Mouse (Mus musculus) limb, embryonic 10.5 days (tissue): ENCODE measurements around the gene Creb5. TPM values are rescaled to one million over a fixed set of nuclear protein-coding genes. Genes with fewer than 3 reads are reported as not detected.
A peak's percentile ranks its signal among the peaks of the same experiment; 100 is the strongest.

Source experiments
- DNase-seq: peaks from one replicate; pipeline ENCODE4 v3.0.0-alpha.2; 2017; ENCODE audit warnings: low spot score
- H3K27ac ChIP-seq: fragments of 300-500 bp; sonication (generic); 2 replicates; pipeline ENCODE4 v1.5.1; 2016; ENCODE audit warnings: mild to moderate bottlenecking
- H3K27me3 ChIP-seq: fragments of 300-500 bp; sonication (generic); 2 replicates; pipeline ENCODE4 v1.6.1; 2016; ENCODE audit warnings: low read depth, mild to moderate bottlenecking; ENCODE audit not compliant: poor library complexity, severe bottlenecking
- H3K36me3 ChIP-seq: fragments of 300-500 bp; sonication (generic); 2 replicates; pipeline ENCODE4 v1.6.1; 2016; ENCODE audit warnings: mild to moderate bottlenecking, moderate library complexity
- H3K4me1 ChIP-seq: fragments of 300-500 bp; sonication (generic); 2 replicates; pipeline ENCODE4 v1.6.1; 2016
- H3K4me3 ChIP-seq: fragments of 300-500 bp; sonication (generic); 2 replicates; pipeline ENCODE4 v1.5.1; 2016; ENCODE audit warnings: mild to moderate bottlenecking, moderate library complexity
- H3K9me3 ChIP-seq: fragments of 300-500 bp; sonication (generic); replicated peaks from 2 replicates; pipeline ENCODE4 v1.6.1; 2016; ENCODE audit warnings: mild to moderate bottlenecking
- WGBS: fragments of 180-500 bp; shearing (Covaris S2); methylation state at CpG from one replicate; pipeline ENCODE4 v1.1.7; 2016; 5-methylcytosine and 5-hydroxymethylcytosine counted together
- polyA plus RNA-seq: library from polyadenylated mRNA; unstranded; fragments of >200 nt; fragmentation: Nextera tagmentation; extraction: Ambion mirVana; gene quantifications from 2 replicates; pipeline ENCODE4 v1.2.1, GENCODE M21; 2016

Gene Creb5
- polyA plus RNA-seq, 1 experiment from 2014 or later: 12.1 TPM

GRCm38 (mm10) chr6:53514862-53515261 is 227.8 kb downstream of the Creb5 start:
- 53% methylated on average over 1 of the region's 1 CpGs for WGBS

DNA sequence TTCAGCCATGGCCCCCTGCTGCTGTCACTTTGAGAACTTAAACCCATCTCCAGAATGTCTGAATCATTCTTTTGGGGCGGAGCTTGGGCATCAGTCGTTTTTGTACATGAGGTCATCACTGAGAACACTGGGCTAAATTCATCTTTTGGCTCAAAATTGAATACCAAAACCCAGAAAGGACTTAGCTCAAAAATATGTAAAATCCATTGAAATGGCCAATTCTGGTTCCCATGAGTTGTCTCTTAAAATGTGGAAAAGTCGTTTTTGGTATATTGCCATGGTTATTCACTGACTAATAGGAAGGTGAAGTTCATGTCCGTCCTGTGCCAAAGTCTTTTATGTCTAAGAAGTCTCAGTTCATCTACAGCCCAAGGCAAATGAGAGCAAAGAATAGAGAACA is 228.5 kb downstream of the Creb5 start:
- Histone ChIP-seq H3K36me3 (no peaks in the 10 kb centered on the region), H3K9me3 (no peaks in the 10 kb centered on the region), H3K4me1 (no peaks in the 10 kb centered on the region), H3K4me3 (no peak overlapping the region), H3K27ac (no peak overlapping the region), H3K27me3 (no peaks in the 10 kb centered on the region)
- WGBS: 87% methylated on average over 4 of the region's 4 CpGs
- DNase-seq: no peak

More at GRCm38 (mm10) chr6:53514862-53515261, 227.8 kb downstream of the Creb5 start:
- H3K4me1 ChIP-seq: no peaks in the 10 kb centered on the region
- H3K27ac ChIP-seq: no peak overlapping the region
- no peak for DNase-seq
- H3K27me3 ChIP-seq: no peaks in the 10 kb centered on the region
- H3K4me3 ChIP-seq: no peak overlapping the region
- H3K9me3 ChIP-seq: no peaks in the 10 kb centered on the region
- no peaks in the 10 kb centered on the region for H3K36me3 ChIP-seq

- H3K4me3 ChIP-seq: no peak overlapping the region
- H3K9me3 ChIP-seq: no peaks in the 10 kb centered on the region
- WGBS: 76% methylated on average over 5 of the region's 5 CpGs
- H3K27ac ChIP-seq: no peak overlapping the region
- no peaks in the 10 kb centered on the region for H3K27me3 ChIP-seq
- no peak for DNase-seq
- no peaks in the 10 kb centered on the region for H3K36me3 ChIP-seq
- no peaks in the 10 kb centered on the region for H3K4me1 ChIP-seq
Observed at GRCm38 (mm10) chr6:53517371-53517945, 230.4 kb downstream of the Creb5 start.

DNA sequence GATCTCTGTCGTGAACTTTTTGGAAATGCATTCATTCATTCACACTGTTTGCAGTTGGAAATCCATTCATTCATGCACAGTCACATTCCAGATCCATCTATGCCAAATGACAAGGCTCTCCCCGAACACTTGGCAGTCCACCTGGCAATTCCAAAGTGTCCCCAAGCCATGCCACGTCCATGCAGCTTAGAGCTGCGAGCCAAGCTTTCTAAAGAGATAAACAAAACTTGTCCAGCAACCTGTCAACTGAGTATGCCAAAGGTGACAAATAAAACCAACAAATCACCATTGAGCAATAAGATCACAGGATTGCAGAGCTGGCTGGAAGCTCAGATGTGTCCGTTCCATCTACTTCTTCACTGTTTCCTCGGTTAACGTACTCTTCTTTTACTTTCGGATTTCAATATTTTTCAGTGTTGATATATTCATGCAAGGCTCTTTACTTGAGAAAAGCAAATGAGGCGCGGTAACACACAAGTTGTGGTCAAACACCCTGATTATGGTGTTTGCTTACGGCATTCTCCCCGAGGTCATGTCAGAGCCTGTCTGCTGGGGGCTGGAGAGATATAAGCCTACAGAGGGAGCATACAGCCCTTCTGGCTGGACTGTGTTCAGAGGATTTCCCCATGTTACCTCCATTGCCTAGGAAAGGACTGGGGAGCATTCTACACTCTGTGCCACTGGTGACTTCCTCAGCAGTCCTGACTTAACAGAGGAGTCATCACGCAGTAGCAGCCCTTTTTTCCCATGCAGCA is 236.8 kb downstream of the Creb5 start:
- H3K27me3 ChIP-seq: no peaks in the 10 kb centered on the region
- 91% methylated on average over 13 of the region's 13 CpGs for WGBS
- no peak overlapping the region for H3K4me3 ChIP-seq
- no peaks in the 10 kb centered on the region for H3K9me3 ChIP-seq
- no peaks in the 10 kb centered on the region for H3K4me1 ChIP-seq
- no peak for DNase-seq
- H3K27ac ChIP-seq: no peak overlapping the region
- no peaks in the 10 kb centered on the region for H3K36me3 ChIP-seq

DNA sequence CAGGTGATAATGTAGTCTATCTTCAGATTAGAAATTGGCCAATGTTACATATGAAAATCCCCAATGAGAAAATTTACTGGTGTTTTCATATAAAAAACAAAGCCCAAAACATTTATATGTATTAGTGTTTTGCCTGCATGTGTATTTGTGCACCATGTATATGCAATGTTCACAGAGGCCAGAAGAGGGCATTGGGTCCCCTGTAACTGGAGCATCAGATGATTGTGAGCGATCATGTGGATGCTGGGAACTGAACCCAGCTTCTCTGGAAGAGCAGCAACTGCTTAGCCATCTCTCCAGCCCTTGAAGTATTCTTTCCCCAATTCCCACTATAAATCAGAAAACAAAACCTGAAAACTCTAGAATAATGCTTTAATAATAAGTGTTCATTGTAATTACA is 239.4 kb downstream of the Creb5 start:
- 82% methylated on average over 1 of the region's 1 CpGs for WGBS
- no peak overlapping the region for H3K4me3 ChIP-seq
- no peaks in the 10 kb centered on the region for H3K36me3 ChIP-seq
- no peaks in the 10 kb centered on the region for H3K27me3 ChIP-seq
- no peaks in the 10 kb centered on the region for H3K9me3 ChIP-seq
- DNase-seq: no peak
- no peak overlapping the region for H3K27ac ChIP-seq
- no peaks in the 10 kb centered on the region; the same call in 1 of the 2 replicates for H3K4me1 ChIP-seq

DNA sequence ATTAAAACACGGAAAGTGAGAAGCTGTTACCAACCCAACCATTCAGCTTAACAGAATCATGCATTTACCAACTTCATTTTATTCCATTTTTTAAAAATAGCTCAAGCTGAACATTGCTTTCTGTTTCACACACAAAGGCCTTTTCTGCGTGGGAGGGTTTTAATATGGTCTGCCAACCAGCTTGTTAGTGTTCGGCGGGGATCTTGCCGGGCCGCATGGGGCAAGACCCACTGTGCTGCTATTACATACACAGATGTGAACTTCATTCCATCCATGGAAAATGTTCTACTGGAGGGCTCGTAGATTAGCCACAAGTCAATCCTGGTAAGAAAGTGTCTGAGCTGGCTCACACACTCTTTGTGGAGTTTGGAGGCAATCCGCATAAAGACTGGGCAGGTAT is 243.7 kb downstream of the Creb5 start:
- no peak for DNase-seq
- Histone ChIP-seq H3K27me3 (no peaks in the 10 kb centered on the region), H3K4me3 (no peak overlapping the region), H3K27ac (no peak overlapping the region), H3K4me1 (no peaks in the 10 kb centered on the region; the same call in 1 of the 2 replicates), H3K9me3 (no peaks in the 10 kb centered on the region), H3K36me3 (no peaks in the 10 kb centered on the region)
- WGBS: 94% methylated on average over 8 of the region's 8 CpGs

GRCm38 (mm10) chr6:53531461-53531860 is 244.4 kb downstream of the Creb5 start:
- no peaks in the 10 kb centered on the region for H3K36me3 ChIP-seq
- H3K4me3 ChIP-seq: no peak overlapping the region
- no peaks in the 10 kb centered on the region; the same call in 1 of the 2 replicates for H3K4me1 ChIP-seq
- no peak overlapping the region for H3K27ac ChIP-seq
- no peaks in the 10 kb centered on the region for H3K9me3 ChIP-seq
- no peaks in the 10 kb centered on the region for H3K27me3 ChIP-seq
- 90% methylated on average over 4 of the region's 4 CpGs for WGBS
- no peak for DNase-seq

DNA sequence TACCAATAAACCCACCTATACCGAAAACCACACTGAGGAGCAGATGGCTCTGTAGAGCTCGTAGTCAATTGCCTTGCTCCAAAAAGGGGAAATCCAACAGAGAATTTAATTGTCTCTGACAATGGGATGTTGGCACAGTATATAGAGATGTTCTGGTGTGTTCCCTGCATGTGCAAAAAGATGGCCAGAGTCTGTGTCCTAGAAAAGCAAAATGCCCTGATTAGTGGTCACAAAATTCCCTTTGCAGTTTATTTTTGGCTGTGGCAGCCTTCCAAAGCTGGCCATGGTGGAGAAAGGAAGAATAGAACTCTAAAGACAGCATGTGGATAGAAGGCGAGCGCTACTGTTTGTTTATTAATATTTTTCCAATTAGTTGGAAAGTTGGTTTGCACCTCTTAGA is 250.5 kb downstream of the Creb5 start:
- Histone ChIP-seq H3K4me1 (no peaks in the 10 kb centered on the region), H3K27me3 (no peaks in the 10 kb centered on the region), H3K9me3 (no peaks in the 10 kb centered on the region), H3K27ac (no peak overlapping the region), H3K36me3 (no peaks in the 10 kb centered on the region), H3K4me3 (no peak overlapping the region)
- WGBS: 94% methylated on average over 4 of the region's 4 CpGs
- DNase-seq: no peak

- no peaks in the 10 kb centered on the region for H3K36me3 ChIP-seq
- no peak for DNase-seq
- H3K9me3 ChIP-seq: no peaks in the 10 kb centered on the region
- H3K27me3 ChIP-seq: no peaks in the 10 kb centered on the region
- peaks cover 12% of the 10 kb centered on the region for H3K4me1 ChIP-seq
- H3K4me3 ChIP-seq: no peak overlapping the region
- no peak overlapping the region for H3K27ac ChIP-seq
- 94% methylated on average over 5 of the region's 5 CpGs for WGBS
Observed at GRCm38 (mm10) chr6:53541798-53542197, 254.7 kb downstream of the Creb5 start.

GRCm38 (mm10) chr6:53545483-53545900 is 258.4 kb downstream of the Creb5 start:
- Histone ChIP-seq H3K27ac (peak overlapping the region; percentile 74), H3K36me3 (no peaks in the 10 kb centered on the region), H3K4me3 (no peak overlapping the region), H3K9me3 (no peaks in the 10 kb centered on the region), H3K27me3 (no peaks in the 10 kb centered on the region), H3K4me1 (peaks cover 34% of the 10 kb centered on the region)
- 45% methylated on average over 2 of the region's 2 CpGs for WGBS
- DNase-seq: peak; percentile 46

DNA sequence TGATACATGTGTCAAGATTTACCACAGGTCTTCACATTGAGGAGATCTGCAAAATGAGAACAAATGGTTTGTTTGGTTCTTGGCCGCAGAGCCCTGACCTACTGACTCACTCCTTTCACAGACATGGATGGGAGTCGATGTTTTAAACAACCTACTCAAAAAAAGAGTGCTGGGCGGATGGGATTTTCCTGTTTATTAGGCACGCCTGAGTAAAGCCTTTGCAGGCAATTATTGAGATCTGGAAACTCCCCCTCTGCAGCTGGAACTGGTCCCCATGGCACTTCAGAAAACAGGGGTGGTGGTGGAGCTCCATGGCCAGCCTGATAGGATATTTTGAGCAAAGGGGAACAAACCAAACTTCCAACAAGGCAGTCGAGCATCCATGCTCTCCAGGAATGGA is 258.9 kb downstream of the Creb5 start:
- WGBS: 48% methylated on average over 5 of the region's 5 CpGs
- no peaks in the 10 kb centered on the region for H3K9me3 ChIP-seq
- no peak for DNase-seq

DNA sequence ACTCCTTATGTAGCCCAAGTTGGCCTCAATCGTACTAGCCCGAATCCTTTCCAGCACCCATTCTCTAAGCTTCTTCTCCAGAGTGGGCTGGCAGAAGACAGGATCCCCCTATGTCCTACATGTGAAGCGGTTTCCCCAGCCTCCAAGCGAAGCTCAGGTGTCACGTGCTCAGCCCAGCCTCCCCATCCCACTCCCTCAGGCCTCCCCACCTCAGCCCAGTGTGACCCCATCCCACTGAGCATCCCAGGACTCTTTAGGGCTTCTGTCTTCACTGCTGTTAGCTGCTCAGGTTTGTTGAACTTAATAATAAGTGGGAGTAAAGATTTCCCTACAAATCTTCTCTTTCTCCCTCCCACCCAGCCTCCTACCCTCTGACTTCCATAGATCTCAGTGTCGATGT is 261.2 kb downstream of the Creb5 start:
- H3K27me3 ChIP-seq: 0 out of 2 replicates have a peak, but pooled peaks cover 5% of the 10 kb centered on the region
- WGBS: 70% methylated on average over 6 of the region's 6 CpGs
- H3K4me1 ChIP-seq: peaks cover 34% of the 10 kb centered on the region
- H3K4me3 ChIP-seq: no peak overlapping the region
- H3K36me3 ChIP-seq: no peaks in the 10 kb centered on the region
- DNase-seq: no peak
- H3K9me3 ChIP-seq: no peaks in the 10 kb centered on the region
- 0 out of 2 replicates have a peak overlapping the region, but pooled peaks have one; percentile 37 for H3K27ac ChIP-seq

More for the DNA sequence above, 258.9 kb downstream of the Creb5 start:
- Histone ChIP-seq H3K4me1 (peaks cover 34% of the 10 kb centered on the region), H3K27me3 (no peaks in the 10 kb centered on the region), H3K36me3 (no peaks in the 10 kb centered on the region), H3K27ac (peak overlapping the region; percentile 74), H3K4me3 (no peak overlapping the region)

GRCm38 (mm10) chr6:53549409-53549808 is 262.3 kb downstream of the Creb5 start:
- H3K9me3 ChIP-seq: no peaks in the 10 kb centered on the region
- no peak overlapping the region for H3K27ac ChIP-seq
- H3K4me1 ChIP-seq: peaks cover 34% of the 10 kb centered on the region

More at GRCm38 (mm10) chr6:53549409-53549808, 262.3 kb downstream of the Creb5 start:
- no peaks in the 10 kb centered on the region for H3K36me3 ChIP-seq
- WGBS: 66% methylated on average over 6 of the region's 6 CpGs
- 0 out of 2 replicates have a peak, but pooled peaks cover 5% of the 10 kb centered on the region for H3K27me3 ChIP-seq
- no peak overlapping the region for H3K4me3 ChIP-seq
- no peak for DNase-seq
